Mouse (Mus musculus): ENCODE data around the gene Agrn. TPM values are rescaled to one million over a fixed set of nuclear protein-coding genes. Genes with fewer than 3 reads are reported as not detected.
"Not testable (repeated sequence)": the region's sequence is repeated elsewhere in the genome, so short reads cannot be mapped to it uniquely, and the experiment has no call there.

The Agrn gene
- polyA plus RNA-seq, 1 experiment from 2014 or later: 142 TPM

DNA sequence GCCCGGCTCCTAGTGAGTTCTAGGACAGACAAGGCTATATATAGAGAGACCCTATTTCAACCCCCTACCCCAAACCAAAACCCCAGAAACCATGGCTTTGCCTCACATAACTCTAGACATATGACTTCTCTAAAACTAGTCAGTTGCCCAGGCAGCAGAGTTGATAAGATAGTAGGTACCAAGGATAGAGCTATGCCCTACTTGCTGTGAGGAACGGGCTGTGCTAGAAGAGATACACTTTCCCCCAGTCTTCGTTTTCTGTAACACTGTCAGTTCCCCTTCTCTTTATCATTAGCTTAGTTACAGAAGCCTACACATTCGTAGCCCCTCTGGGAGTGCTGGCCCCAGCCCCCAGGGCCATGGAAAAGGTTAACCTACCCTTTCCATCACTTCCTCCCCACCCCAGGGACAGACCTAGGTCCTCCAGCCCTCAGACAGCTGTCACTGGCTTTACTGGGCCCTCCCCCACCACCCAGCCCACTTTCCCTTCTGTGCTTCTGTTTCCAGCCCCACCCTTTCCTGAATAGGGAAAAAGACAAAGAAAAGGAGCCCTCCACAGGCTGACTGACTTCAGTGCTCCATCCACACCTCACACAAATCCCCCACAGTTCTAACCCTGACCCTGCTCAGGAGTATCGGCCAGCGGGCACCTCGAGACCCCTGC lies 12.9 kb downstream of the Agrn start:
- ATAC-seq (ENCODE audit: low FRiP score, low TSS enrichment) (no peak), DNase-seq (peak; percentile 30)
- H3K9ac ChIP-seq (replicated peaks; ENCODE audit: low read length): peak overlapping the region; percentile 88
- peak overlapping the region; percentile 97 for H3K27ac ChIP-seq (replicated peaks; ENCODE audit: low read depth, low read length)
- peaks cover 85% of the 10 kb centered on the region for H3K4me1 ChIP-seq (ENCODE audit: control insufficient read depth, insufficient read depth, low read length)
- peak overlapping the region; percentile 91 for H3K4me2 ChIP-seq (ENCODE audit: low read length)
- H3K4me3 ChIP-seq (replicated peaks; ENCODE audit: low read depth, low read length): peak overlapping the region; percentile 57
- no peaks in the 10 kb centered on the region for H3K9me3 ChIP-seq (ENCODE audit: control insufficient read depth, low read length)
- H3K27me3 ChIP-seq (ENCODE audit: control insufficient read depth, insufficient read depth, low read length): no peaks in the 10 kb centered on the region
- peaks cover 13% of the 10 kb centered on the region for H3K36me3 ChIP-seq (ENCODE audit: control insufficient read depth, insufficient read depth, low read length)
- WGBS: 69% methylated on average over 7 of the region's 7 CpGs

DNA sequence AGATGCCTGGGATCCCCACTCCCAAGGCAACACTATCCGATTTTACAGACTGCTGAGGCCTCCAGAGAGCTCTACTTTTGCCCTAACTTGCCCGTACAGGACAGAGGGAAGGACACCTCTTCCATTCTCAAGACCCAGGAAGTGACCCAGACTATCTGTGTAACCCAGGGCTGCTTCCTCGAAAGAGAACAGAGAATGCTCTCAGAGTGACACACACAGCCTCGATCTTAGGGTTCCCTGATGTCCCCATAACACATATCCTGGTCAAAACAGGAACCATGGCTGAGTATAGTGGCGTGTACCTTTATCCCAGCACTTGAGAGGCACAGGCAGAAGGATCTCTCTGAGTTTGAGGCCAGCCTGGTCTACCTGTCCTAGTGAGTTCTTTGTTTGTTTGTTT lies 13.5 kb downstream of the Agrn start:
- ATAC-seq (ENCODE audit: low FRiP score, low TSS enrichment): no peak
- peak overlapping the region; percentile 57 for H3K4me3 ChIP-seq (replicated peaks; ENCODE audit: low read depth, low read length)
- peaks cover 78% of the 10 kb centered on the region for H3K4me1 ChIP-seq (ENCODE audit: control insufficient read depth, insufficient read depth, low read length)
- no peaks in the 10 kb centered on the region for H3K27me3 ChIP-seq (ENCODE audit: control insufficient read depth, insufficient read depth, low read length)
- 89% methylated on average over 5 of the region's 5 CpGs for WGBS
- no peaks in the 10 kb centered on the region for H3K9me3 ChIP-seq (ENCODE audit: control insufficient read depth, low read length)
- H3K36me3 ChIP-seq (ENCODE audit: control insufficient read depth, insufficient read depth, low read length): peaks cover 19% of the 10 kb centered on the region
- H3K4me2 ChIP-seq (ENCODE audit: low read length): peak overlapping the region; percentile 91
- DNase-seq: no peak
- H3K27ac ChIP-seq (replicated peaks; ENCODE audit: low read depth, low read length): no peak overlapping the region
- H3K9ac ChIP-seq (replicated peaks; ENCODE audit: low read length): peak overlapping the region; percentile 88

DNA sequence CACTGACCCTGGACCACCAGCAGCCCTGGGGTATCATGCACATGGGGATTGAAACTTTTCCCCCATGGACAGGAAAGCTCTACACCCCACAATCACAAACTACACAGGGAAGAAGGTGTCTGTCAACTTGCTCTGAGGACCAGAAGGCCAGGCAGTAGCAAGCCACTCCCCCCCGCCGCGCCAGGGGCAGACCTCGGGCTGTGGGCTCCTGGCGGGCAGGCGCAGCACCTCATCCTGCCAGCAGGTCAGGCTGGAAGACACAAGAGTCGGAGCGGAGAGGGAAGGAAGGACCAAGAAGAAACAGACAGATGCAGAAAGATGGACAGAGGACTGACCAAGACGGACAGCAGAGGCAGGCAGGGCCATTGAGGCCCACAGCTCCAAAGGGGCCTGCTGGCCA lies 19.7 kb downstream of the Agrn start:
- H3K36me3 ChIP-seq (ENCODE audit: control insufficient read depth, insufficient read depth, low read length): peaks cover 81% of the 10 kb centered on the region
- H3K9ac ChIP-seq (replicated peaks; ENCODE audit: low read length): no peak overlapping the region
- H3K4me3 ChIP-seq (replicated peaks; ENCODE audit: low read depth, low read length): no peak overlapping the region
- H3K4me1 ChIP-seq (ENCODE audit: control insufficient read depth, insufficient read depth, low read length): peaks cover 25% of the 10 kb centered on the region
- H3K27me3 ChIP-seq (ENCODE audit: control insufficient read depth, insufficient read depth, low read length): no peaks in the 10 kb centered on the region
- H3K9me3 ChIP-seq (ENCODE audit: control insufficient read depth, low read length): no peaks in the 10 kb centered on the region
- 89% methylated on average over 9 of the region's 9 CpGs for WGBS
- no peak for DNase-seq
- ATAC-seq (ENCODE audit: low FRiP score, low TSS enrichment): no peak
- H3K27ac ChIP-seq (replicated peaks; ENCODE audit: low read depth, low read length): no peak overlapping the region
- no peak overlapping the region for H3K4me2 ChIP-seq (ENCODE audit: low read length)

DNA sequence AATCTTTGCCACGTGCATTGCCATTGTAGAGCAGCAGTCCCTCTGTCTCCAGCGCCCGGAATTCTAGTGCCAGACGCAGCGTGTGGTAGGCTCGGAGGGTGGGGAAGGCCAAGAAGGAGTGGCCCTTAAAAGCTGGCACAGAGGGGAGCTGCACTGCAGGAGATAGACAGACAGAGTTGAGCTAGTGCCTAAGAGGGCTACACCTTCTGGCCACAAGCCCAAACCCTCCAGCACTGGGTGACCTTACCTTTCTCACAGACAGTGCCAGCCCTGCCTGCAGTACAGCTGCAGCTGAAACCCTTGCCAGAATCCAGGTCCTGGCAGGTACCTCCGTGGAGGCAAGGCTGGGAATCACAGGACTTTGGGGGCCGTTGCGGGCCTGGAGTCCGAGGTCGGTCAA lies 25.5 kb downstream of the Agrn start:
- ATAC-seq (ENCODE audit: low FRiP score, low TSS enrichment): no peak
- Histone ChIP-seq H3K4me2 (ENCODE audit: low read length) (no peak overlapping the region), H3K27ac (replicated peaks; ENCODE audit: low read depth, low read length) (no peak overlapping the region), H3K9me3 (ENCODE audit: control insufficient read depth, low read length) (no peaks in the 10 kb centered on the region), H3K36me3 (ENCODE audit: control insufficient read depth, insufficient read depth, low read length) (peaks cover 100% of the 10 kb centered on the region), H3K4me3 (replicated peaks; ENCODE audit: low read depth, low read length) (no peak overlapping the region), H3K27me3 (ENCODE audit: control insufficient read depth, insufficient read depth, low read length) (no peaks in the 10 kb centered on the region), H3K9ac (replicated peaks; ENCODE audit: low read length) (no peak overlapping the region), H3K4me1 (ENCODE audit: control insufficient read depth, insufficient read depth, low read length) (no peaks in the 10 kb centered on the region)
- 97% methylated on average over 11 of the region's 11 CpGs for WGBS
- no peak for DNase-seq

DNA sequence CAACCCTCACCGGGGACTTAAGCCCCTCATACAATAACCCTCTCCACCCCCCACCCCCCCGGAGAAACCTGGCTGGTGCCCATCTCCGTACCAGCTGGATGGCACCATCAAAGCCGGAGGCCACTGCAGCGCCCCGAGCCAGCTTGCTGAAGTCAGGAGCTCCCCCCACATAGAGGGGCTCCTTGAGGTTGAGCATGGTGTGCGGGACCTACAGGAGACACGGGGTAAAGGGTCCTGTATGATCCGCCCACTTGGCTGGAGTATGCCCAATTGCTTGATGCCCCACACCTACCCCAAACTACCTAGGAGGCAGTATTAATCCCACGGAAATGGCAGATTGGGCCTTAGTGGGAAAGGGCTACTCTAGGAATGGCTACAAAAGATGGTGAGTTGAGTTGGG lies 28.2 kb downstream of the Agrn start:
- WGBS: 96% methylated on average over 10 of the region's 10 CpGs
- Histone ChIP-seq H3K4me1 (ENCODE audit: control insufficient read depth, insufficient read depth, low read length) (no peaks in the 10 kb centered on the region), H3K27ac (replicated peaks; ENCODE audit: low read depth, low read length) (no peak overlapping the region), H3K4me2 (ENCODE audit: low read length) (no peak overlapping the region), H3K9me3 (ENCODE audit: control insufficient read depth, low read length) (no peaks in the 10 kb centered on the region), H3K27me3 (ENCODE audit: control insufficient read depth, insufficient read depth, low read length) (no peaks in the 10 kb centered on the region), H3K9ac (replicated peaks; ENCODE audit: low read length) (no peak overlapping the region), H3K36me3 (ENCODE audit: control insufficient read depth, insufficient read depth, low read length) (peaks cover 99% of the 10 kb centered on the region), H3K4me3 (replicated peaks; ENCODE audit: low read depth, low read length) (no peak overlapping the region)
- ATAC-seq (ENCODE audit: low FRiP score, low TSS enrichment): no peak
- no peak for DNase-seq

DNA sequence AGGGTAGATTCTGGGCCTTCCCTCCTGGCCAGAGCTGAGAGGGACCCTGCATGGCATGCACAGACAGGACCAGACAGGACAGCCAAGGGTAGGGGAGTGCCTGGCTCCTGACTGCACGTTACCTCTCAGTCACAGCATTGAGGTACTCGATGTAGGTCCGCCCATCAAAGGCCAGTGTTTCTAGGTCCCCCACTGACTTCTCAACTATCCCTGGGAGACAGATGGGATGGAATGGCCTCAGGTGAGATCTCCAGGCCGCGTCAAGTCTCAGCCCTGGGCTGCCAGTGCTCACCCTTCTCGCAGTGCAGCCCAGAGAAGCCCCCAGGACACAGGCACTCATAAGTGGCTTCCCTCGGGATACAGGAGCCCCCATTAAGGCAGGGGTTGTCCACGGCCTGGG lies 28.7 kb downstream of the Agrn start:
- H3K9ac ChIP-seq (replicated peaks; ENCODE audit: low read length): no peak overlapping the region
- DNase-seq: no peak
- no peak for ATAC-seq (ENCODE audit: low FRiP score, low TSS enrichment)
- H3K27me3 ChIP-seq (ENCODE audit: control insufficient read depth, insufficient read depth, low read length): no peaks in the 10 kb centered on the region
- no peaks in the 10 kb centered on the region for H3K9me3 ChIP-seq (ENCODE audit: control insufficient read depth, low read length)
- H3K27ac ChIP-seq (replicated peaks; ENCODE audit: low read depth, low read length): no peak overlapping the region
- no peak overlapping the region for H3K4me3 ChIP-seq (replicated peaks; ENCODE audit: low read depth, low read length)
- H3K36me3 ChIP-seq (ENCODE audit: control insufficient read depth, insufficient read depth, low read length): peaks cover 99% of the 10 kb centered on the region
- 94% methylated on average over 8 of the region's 8 CpGs for WGBS
- H3K4me1 ChIP-seq (ENCODE audit: control insufficient read depth, insufficient read depth, low read length): no peaks in the 10 kb centered on the region
- no peak overlapping the region for H3K4me2 ChIP-seq (ENCODE audit: low read length)

DNA sequence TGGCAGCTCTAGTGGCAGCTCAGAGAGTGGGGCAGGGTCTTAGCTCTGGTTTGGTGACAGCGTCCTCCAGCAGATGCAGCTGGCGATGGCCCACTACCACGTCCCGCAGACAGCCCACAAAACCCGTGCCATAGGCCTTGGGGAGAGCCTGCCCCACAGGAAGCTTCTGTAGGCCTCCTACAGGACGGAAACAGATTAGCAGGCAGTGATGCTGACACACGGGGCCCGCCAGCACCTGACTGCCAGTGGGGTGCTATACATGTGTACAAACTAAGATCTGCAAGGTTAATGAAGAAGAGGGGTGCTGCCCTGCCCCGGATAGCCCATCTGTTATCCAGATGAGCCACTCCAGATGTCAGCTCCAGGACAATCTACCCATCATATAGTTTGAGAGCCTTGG lies 30.8 kb downstream of the Agrn start:
- no peaks in the 10 kb centered on the region for H3K9me3 ChIP-seq (ENCODE audit: control insufficient read depth, low read length)
- H3K4me3 ChIP-seq (replicated peaks; ENCODE audit: low read depth, low read length): no peak overlapping the region
- no peak overlapping the region for H3K4me2 ChIP-seq (ENCODE audit: low read length)
- no peaks in the 10 kb centered on the region for H3K27me3 ChIP-seq (ENCODE audit: control insufficient read depth, insufficient read depth, low read length)
- WGBS: 91% methylated on average over 9 of the region's 9 CpGs
- no peak overlapping the region for H3K27ac ChIP-seq (replicated peaks; ENCODE audit: low read depth, low read length)
- ATAC-seq (ENCODE audit: low FRiP score, low TSS enrichment) (no peak), DNase-seq (no peak)
- H3K9ac ChIP-seq (replicated peaks; ENCODE audit: low read length): no peak overlapping the region
- H3K36me3 ChIP-seq (ENCODE audit: control insufficient read depth, insufficient read depth, low read length): peaks cover 90% of the 10 kb centered on the region
- H3K4me1 ChIP-seq (ENCODE audit: control insufficient read depth, insufficient read depth, low read length): no peaks in the 10 kb centered on the region

DNA sequence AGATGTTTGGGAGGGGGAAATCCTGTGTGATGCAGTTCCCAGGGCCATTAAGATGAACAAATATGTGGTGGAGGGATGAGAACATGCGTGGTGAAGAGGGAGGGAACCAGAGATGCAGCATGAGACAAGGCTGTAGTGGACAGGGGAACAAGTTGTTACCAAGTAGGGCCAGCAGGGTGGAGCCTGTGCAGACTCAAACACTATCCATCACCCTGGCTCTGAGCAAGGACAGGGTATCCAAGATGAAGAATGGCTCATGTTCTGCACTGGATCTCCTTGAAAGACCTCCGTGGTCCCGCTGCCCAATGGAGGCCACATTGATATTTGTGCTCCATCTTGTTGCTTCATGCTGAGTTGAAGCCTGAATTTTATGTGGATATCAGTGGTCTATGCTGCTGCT lies 42.5 kb downstream of the Agrn start:
- no peak overlapping the region for H3K9ac ChIP-seq (replicated peaks; ENCODE audit: low read length)
- no peaks in the 10 kb centered on the region for H3K4me1 ChIP-seq (ENCODE audit: control insufficient read depth, insufficient read depth, low read length)
- ATAC-seq (ENCODE audit: low FRiP score, low TSS enrichment): no peak
- no peak for DNase-seq
- WGBS: 93% methylated on average over 3 of the region's 3 CpGs
- H3K27me3 ChIP-seq (ENCODE audit: control insufficient read depth, insufficient read depth, low read length): no peaks in the 10 kb centered on the region
- H3K36me3 ChIP-seq (ENCODE audit: control insufficient read depth, insufficient read depth, low read length): no peaks in the 10 kb centered on the region
- H3K9me3 ChIP-seq (ENCODE audit: control insufficient read depth, low read length): no peaks in the 10 kb centered on the region
- H3K4me3 ChIP-seq (replicated peaks; ENCODE audit: low read depth, low read length): no peak overlapping the region
- H3K4me2 ChIP-seq (ENCODE audit: low read length): no peak overlapping the region
- no peak overlapping the region for H3K27ac ChIP-seq (replicated peaks; ENCODE audit: low read depth, low read length)

DNA sequence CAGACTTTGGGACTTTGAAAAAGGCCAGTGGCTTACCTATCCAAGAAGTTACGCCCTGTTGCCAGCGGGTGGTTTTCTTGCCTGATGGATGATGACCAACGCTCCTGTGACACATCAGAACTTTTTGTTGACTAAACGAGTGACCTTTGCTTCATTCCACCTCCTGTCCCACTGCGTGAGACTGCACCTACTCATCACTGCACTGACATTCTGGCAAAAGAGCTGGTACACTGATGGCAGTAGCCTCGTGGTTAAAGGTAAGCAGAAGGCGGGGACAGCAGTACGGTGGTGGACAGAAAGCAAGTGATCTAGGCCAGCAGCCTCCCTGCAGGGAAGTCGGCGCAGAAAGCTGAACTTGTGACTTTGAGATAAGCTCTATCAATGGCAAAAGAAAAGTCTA lies 46.4 kb downstream of the Agrn start:
- ATAC-seq (ENCODE audit: low FRiP score, low TSS enrichment): not testable (repeated sequence)

More for the DNA sequence above, 46.4 kb downstream of the Agrn start:
- not testable (repeated sequence) for H3K4me2 ChIP-seq (ENCODE audit: low read length); H3K9me3 ChIP-seq (ENCODE audit: control insufficient read depth, low read length); H3K4me1 ChIP-seq (ENCODE audit: control insufficient read depth, insufficient read depth, low read length); H3K27me3 ChIP-seq (ENCODE audit: control insufficient read depth, insufficient read depth, low read length); DNase-seq; H3K9ac ChIP-seq (replicated peaks; ENCODE audit: low read length); H3K4me3 ChIP-seq (replicated peaks; ENCODE audit: low read depth, low read length); H3K27ac ChIP-seq (replicated peaks; ENCODE audit: low read depth, low read length); H3K36me3 ChIP-seq (ENCODE audit: control insufficient read depth, insufficient read depth, low read length)
- 88% methylated on average over 10 of the region's 10 CpGs for WGBS
